Mouse (Mus musculus) kidney, adult 2 months (tissue): Measurements from ENCODE around the gene Tnxb.

Source experiments
- CTCF ChIP-seq: fragments of 200-500 bp; conservative IDR thresholded peaks from 2 replicates; pipeline ENCODE4 v1.5.1; 2011; ENCODE audit warnings: low read depth, mild to moderate bottlenecking, control low read depth, low read length, moderate library complexity, mixed read lengths; ENCODE audit not compliant: insufficient read depth, insufficient read length
- POLR2A ChIP-seq: fragments of 200-500 bp; IDR thresholded peaks from one replicate; pipeline ENCODE4 v1.6.1; 2011; ENCODE audit warnings: low read depth, low read length, control low read depth

DNA sequence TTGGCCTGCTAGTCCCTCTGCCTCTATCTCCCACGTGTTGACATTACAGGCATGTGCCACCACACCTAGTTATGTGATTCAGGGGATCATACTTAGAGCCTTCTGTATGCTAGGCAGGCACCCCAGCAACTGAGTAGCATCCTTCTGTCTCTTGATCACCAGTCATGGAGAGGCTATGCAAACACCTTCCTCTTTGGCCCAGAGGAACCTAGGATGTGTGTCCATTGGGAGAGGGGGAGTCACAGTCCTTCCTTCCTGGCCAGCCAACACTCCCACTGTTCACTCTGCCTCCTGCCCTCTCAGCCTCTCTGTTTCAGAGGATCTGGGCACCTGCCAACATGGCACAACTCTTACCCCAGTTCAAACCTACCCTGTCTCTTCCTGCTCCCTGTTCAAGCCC, 6.8 kb upstream of the Tnxb start:
- TF ChIP-seq CTCF = no peak
- TF ChIP-seq POLR2A = no peak
